Mouse (Mus musculus) c-Kit-negative CD71-positive TER-119-positive erythroid progenitor cells, embryonic 14.5 days (primary cell): Measurements from ENCODE around the gene Gsdme.
A peak's percentile ranks its signal among the peaks of the same experiment; 100 is the strongest.

Source experiments
- DNase-seq: peaks from one replicate; pipeline ENCODE4 v3.0.0-alpha.2; 2013; ENCODE audit warnings: low read depth, low spot score

Gsdme gene

DNA sequence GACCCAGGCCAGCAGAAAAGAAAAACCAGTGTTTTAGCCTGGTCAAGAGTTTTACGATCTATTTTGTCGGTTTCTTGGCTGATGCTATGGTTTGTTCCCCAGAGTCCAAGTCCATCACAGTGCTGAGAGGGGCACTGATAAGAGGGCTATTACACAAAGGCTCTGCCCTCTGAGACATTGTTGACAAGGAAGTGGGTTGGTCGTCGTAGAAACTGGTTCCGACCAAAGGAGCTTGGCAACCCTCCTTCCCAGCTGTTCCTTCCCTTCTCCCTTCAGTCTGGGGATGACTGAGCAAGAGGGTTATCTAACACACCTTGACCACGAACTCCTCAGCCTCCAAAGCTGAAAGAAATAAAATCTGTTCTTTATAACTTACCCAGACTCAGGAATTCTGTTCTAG lies at the start of gene Gsdme:
Gene Gsdme, minus strand, starts transcription at position 193 of the 400 bp plus-strand sequence.
- no peak for DNase-seq

DNA sequence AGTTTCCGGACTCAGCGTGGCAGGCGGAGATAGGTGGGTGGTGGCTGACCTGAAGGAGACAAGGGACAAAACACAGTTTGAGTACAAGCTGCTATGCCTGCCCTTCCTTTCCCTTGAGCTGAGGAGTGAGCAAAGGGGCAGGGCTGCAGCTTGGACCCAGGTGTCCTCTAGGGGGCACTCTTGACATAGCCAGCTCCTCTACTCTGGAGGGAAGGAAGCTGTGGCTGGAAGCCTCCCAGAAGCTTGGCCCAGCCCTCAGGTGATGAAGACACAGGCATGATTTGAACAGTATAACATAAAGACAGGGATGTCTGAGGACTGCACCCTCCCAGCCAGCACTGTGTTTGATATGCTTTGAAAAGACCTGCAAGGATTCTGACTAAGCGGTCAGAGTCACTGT lies 49.0 kb upstream of the Gsdme start:
- peak; percentile 4 for DNase-seq

DNA sequence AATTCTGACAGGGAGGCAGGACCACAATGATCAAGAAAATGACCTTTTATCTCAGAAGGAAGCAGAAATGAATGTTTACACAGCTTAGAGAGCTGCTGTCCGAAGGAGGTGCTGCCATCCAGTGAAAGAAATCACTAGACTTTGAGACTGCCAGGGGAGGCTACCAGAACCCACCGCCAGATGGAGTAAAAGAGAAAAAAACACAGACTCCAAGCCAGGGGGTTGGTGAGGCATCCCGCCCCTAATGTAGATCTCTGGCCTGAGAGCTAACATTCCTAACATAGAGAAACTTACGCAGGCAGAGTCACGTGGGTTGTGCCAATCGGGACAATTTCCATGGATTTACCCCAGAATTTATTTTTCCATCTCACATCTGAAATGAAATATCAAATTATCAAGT lies 45.4 kb upstream of the Gsdme start:
- DNase-seq: no peak

DNA sequence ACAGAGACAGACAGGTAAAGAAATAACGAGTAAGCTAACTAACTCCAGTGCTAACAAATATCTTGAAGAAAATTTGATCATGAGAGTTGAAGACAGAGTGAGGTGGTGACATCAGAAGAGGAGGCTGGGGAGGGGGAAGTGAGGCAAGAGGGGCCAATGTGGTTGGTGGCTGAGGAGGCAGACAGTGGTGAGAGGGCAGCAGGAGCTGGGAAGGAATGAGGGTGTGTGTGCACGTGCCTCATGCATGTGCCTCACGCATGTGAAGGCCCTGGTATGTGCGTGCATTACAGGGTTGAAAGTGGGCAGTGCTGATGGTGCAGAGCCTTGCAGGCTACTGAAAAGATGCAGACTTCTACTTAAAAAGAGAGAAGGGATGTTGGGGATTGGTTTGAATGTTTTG lies 43.0 kb upstream of the Gsdme start:
- no peak for DNase-seq

DNA sequence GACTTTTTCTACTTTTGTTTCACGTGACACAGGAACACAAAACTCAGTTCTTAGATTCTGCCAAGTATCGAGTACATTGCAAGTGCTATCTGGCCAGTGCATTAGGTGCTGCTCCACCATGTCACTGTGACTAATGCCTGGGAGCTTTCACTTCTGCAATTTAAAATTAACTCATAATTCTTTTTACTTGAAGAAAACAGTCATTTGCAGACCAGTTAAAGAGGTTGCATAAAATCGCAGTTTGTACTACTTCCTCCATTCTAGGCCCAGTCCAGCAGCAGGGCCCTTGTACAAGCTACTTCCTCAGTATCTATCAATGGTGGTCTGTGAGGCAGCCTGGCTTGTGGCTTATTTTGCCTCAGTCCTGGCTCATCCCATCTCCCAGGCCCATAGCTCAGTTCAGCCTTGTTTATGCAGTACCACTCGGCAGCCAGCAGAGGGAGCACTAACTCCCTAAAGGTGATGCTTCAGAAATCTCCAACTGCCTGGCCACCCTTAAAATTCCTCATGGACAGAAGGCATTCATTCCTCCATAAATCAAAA lies 41.4 kb upstream of the Gsdme start:
- peak; percentile 25 for DNase-seq

DNA sequence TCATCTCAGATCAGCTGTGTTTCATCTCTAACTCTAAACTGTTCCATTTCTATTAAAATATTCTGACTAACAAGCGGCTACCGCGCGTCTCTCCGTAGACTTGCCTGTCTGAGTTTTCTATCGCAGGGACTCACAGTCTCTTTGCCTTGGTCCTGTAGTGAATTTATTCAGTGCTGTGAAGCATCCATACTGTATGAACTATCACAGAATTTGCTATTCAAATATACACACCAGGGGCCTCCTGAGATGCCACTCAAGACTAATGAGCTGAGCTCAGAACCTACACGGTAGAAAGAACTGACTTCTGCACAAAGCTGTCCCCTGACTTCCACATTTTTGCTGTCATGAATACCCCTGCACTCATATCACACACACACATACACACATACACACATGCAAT lies 37.5 kb upstream of the Gsdme start:
- DNase-seq: no peak

DNA sequence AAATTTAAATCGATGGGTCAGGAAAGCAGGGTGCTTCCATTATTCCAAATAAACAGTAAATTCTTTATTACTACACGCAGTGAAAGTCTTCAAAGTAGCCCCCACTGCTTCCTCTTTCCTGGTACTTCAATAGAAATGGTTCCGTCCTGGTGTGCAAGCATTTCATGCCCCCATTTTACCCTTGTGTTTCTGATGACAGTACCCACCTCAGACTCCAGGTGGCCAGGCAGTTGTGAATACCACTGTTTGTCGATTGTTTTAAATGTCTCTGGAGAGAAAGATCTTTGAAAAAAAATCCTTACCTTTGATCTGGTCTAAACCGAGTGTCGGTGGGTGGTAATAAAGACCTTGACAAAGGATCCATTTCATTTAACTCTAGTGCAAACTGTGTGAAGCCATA lies 37.0 kb upstream of the Gsdme start:
- DNase-seq: no peak

DNA sequence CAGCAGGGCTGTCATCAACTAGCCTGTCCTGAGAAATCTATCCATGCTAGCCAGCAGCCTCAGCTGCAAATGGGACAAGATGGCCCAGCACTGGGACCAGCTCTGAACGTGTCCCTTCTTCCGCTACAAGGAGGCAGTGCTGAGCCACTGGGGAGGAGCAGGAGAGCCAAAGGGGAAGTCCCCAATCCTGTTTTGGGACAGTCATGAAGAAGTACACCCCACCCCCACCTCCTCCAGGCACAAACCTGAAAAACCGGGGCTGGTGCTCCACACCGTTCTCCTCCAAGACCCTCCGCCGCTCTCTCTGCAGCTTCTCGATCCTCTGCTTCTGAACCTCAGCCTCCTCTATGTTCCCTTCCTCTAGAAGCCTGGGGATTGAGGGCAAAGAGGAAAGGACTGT lies 35.4 kb upstream of the Gsdme start:
- no peak for DNase-seq

DNA sequence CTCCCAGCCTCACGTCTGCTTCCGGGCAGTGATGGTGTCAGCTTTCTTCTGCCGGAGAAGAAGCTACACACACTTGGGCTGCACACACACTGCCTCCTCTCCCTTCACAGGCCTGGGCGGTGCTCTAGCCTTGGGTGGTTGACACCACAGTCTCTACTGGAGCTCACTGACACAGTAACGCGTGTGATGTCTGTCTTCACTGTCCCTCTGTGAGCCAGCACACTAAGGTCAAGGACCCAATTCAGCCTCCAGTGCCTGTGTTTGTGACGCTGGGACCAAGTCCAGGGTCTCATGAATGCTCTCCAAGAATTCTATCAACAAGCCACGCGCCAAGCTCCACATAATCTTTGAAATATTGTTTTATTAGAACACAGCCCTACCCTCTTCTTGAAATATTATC lies 34.0 kb upstream of the Gsdme start:
- no peak for DNase-seq

DNA sequence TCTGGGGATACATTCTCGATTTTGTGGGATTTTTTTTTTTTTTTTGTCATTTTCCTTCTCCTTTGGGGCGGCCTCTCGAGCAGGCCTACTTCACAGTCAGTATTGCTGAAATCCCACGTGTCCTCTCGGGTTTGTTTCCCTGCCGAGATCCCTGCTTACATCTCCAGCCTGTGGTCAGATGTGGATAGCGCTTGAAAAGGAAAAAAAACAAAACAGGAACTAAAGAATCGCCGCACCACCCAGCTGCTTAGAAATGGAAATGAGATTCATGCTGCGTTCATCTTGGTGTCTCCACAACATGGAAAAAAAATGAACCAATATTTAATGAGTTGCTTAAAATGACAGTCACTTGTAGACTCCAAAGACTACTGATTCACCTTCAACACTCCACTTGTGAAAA lies 31.5 kb upstream of the Gsdme start:
- DNase-seq: no peak

DNA sequence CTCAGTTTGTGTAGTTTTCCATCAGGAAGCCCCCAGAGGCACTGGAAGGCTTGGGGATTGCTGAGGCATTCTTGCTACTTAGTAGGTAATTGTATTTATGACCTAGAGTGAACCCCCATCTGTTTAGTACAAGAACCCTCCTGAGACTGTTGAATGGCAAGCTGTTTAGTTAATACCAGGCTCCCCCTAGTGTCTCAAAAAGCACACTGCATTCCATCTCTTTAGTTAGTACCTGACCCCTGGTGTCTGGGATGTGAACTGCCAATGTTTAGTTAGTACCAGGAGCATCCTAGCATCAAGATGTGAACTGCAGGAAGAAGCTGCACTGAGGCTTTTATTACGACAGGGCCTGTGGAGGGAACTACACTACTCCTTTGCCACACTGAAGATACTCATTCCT lies 30.5 kb upstream of the Gsdme start:
- DNase-seq: peak; percentile 8

DNA sequence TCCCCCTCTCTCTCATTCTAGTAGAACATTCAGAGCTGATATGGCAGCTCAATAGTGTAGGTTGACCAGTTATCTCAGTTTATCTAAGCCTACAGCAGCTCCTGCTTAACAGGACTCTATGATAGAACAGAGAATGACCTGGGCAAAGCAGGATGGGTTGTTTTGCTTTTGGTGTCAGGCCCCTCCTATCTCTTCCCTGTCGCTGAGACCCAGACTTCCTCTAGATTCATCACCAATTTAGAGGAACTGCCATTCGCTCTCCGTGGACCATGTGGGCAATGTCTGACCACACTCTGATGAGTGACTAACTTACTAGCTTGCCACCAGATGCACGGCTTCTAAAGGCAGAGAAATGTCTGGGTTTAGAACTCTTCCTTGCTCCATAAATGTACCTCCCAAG lies 28.0 kb upstream of the Gsdme start:
- no peak for DNase-seq

DNA sequence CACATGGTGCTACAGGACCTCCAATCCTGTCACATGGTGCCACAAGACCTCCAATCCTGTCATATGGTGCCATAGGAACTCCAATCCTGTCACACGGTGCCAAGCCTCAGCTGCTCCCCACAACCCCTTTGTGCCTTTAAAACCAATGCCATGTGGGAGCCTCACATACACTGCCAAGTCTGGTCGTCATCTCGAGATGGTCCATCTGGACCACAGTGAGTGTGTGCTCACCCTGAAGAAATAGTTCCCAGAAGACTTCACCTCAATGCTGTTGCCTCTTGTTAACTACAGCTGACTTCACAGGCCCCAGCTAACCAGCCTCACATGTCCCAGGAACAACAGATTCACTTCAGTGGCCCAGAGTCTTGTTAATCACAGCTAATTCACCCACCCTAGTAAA lies 23.2 kb upstream of the Gsdme start:
- DNase-seq: no peak

DNA sequence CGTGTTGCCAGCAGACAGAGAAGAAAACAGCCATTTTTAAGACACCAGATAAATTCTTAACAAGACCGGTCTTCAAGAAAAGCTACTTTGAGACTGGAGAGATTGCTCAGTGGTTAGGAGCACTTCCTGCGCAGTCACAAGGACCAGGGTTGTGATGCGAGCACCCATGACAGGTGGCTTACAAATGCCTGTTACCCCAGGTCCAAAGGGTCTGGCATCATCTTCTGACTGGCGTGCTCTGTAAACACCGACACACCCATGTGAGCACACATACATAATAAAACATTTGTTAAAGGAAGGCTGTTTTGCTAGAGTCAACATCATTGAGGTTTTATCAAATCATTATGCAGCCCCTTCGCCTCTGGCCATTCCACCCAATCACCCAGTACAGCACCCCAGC lies 16.0 kb upstream of the Gsdme start:
- no peak for DNase-seq

DNA sequence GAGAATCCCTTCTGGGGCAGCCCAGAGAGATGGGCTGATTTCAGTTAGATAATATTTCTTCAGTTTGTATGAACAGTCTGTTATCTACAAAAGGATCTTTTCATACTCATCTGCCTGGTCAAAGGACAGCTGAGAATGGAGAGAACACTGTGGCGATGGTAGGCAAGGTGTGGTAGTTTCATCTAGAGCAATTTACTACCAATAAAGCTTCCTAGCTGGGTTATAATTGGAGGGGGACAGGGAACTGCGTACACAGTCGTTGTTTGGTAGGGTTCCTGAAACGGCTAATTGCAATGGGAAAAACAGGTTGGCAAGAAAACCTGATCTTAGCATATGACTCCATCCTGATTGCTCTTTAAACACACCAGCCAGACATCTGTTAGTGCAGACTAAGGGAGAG lies 10.3 kb upstream of the Gsdme start:
- DNase-seq: no peak

DNA sequence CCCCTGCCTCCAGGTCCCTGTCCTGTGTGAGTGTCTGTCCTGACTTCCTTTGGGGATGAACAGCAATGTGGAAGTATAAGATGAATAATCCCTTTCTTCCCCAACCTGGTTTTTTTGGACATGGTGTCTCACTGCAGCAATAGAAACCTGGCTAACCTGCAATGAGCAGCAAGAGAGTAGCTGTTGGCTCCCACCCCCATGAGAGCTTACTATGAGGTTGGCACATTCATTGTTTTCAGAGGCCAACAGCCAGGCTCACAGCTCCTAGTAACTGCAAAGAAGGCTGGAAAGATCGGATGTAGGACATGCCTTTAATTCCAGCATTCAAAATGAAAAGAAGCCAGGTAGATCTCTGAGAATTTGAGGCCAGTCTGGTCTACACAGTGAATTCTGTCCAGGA lies 9.8 kb upstream of the Gsdme start:
- DNase-seq: no peak

DNA sequence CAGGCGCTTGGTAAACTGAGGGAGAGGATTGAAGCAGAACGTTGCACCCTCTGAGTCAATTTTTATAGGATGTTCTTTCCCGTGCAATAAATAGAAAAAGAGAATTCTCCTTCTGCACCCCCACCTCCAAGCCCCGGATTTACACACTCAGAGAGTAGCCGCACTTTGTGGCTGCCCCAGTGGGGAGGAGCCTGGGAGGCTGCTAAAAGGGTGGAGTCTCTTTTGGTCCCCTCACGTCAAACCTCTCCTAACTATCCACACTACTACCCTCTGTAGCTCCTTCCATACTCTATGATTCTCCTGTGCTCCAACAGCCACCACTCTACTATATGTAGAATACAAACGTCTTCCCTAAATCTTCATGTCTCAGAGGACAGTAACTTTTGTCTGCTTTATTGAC lies 1.4 kb downstream of the Gsdme start:
- DNase-seq: no peak

DNA sequence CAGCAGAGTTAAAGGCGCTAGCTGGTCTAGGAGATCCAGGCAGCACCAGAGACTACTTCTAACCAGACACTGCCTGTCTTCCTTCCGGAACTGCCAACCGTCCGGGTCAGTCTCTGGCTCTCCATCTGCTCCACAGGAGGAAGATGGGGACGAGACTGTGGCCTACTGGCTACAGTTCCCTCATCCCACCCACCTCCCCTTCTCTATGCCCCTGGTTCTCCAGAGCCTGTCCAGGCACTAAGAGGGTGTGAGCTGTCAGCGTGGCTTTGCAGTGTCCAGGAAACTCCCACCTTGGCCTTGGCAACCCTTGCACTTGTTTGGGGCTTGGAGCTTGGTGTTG lies 1.8 kb downstream of the Gsdme start:
- no peak for DNase-seq

DNA sequence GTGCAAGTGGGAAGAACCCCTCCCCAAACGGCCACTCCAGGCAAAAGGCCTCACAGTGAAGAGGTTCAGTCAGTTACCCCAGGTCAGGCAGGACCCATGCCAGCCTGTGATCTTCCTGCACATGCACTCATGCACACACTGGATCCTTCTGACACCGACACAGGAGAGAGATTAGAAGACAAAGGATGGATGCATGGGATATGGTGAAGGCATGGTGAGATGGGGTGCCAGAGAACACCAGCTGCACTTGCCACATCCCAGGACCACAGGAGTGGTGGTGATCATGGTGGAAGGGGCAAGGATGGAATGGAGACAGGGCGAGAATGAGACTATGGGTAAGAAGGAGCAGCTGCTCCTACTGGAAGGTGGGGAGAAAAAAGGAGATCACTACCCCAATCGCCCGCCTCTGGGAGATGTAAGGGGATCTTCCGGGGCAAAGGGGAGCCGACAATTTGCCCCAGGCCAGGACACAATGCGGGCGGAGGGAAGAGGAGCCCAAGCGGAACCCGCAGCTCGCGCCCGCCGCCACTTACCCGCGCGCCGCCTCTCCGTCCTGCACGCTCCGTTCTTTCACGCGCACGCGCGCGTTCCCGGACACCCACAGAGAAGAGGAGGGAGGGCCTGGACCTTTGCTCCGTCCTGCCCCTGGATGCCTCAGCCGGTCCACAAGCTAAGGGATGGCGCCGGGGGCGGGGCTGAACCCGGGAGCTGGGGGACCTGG lies 2.3 kb downstream of the Gsdme start:
- DNase-seq: no peak

DNA sequence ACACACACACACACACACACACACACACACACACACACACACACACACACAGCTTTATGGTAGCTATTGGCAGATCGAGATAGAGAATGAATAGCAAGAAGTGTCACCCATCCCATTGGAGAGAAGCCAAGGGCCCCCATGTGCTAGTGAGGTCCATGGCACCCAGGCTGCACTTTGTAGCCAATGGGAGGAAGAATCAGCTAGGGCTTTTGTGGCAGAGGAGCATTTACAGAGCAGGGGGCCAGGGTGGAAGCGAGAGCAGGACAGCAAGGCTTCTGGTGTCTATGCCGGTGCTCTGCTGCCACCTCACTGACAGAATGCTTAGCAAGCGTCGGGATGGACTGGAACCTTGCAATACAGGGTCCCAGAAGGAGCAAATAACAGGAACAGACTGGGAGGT lies 8.3 kb downstream of the Gsdme start:
- DNase-seq: no peak

DNA sequence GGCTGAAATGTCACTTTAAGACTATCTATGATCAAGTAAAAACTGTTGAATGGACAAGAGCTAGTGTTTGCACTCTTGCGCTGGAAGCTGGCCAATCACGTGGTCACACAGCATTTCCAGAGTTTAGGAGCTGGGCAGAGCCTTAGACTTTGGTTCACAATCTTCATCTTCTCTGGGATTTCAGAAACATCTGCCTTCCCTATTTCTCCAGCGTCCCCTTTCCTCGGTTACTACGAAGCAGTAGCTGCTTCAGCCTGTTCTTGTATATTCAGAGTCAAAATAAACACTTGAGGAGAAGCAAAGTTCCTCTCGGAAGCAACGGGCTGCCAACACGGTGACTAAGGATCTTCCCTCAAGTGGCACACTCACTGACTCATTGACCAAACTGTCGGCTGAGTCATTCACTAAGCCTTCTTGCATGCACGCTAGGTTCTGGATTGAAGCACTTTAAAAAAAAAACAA lies 8.9 kb downstream of the Gsdme start:
- DNase-seq: no peak

DNA sequence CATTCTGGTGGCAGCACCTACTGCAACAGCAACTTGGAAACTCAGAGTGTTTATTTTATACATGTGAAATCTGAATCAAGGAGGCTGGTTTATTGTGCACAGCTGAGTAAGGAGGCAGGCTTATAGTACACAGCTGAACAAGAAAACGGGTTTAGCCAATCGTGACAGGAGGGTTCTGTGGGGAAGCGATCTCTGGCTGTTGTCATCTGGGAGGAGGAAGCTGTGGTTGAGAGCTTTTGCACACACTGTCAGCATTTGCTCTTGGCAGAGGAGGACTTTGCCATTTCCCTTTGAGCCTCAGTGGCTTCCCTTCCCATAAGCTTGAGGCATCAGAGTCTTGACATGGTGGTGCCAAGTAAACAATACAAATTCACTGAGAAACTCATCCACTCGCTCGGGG lies 11.0 kb downstream of the Gsdme start:
- no peak for DNase-seq

DNA sequence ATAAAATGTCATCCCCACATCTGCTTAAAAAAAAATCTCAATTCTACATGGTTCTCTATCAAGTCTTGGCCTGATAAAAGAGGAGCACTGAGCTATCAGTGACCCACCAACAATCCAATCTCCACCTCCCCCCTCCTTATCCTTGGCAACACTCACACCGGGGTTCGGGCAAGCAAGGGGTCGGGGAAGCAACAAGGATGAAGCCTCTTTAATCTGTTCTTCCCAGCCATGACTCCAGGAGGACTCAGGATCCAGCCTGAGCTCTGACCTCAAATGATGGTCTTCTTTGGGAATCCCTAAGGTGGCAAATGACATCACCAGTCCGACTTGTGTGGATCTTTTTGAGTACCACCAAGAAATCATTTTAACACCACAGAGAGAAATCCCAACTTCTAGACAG lies 15.9 kb downstream of the Gsdme start:
- DNase-seq: no peak

DNA sequence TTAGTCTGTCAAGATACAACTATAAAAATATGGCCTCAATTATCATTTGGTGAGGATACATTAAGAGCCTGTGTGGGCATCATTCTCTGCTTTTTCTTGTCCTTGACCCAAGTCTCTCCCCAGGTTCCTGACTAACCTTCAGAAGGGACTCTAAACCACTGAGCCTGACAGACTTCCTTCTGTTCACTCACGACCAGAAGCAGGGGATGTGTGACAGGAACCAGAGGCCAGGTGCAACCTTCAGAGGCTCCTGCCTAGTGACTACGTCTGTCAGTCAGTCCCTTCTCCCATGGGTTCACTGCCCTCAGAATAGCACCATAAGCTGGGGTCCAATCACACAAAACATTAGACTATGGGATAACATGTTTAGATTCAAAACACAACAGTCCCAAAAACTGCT lies 16.3 kb downstream of the Gsdme start:
- no peak for DNase-seq
